Mouse (Mus musculus) testis, adult 2 months (tissue): Measurements from ENCODE around the gene Lurap1. TPM values are rescaled to one million over a fixed set of nuclear protein-coding genes. Genes with fewer than 3 reads are reported as not detected.
A peak's percentile ranks its signal among the peaks of the same experiment; 100 is the strongest.

Experiments used
- H3K27ac ChIP-seq: fragments of 200-500 bp; 2 replicates; pipeline ENCODE4 v1.5.1; 2012; ENCODE audit warnings: low read depth, low read length; ENCODE audit not compliant: control insufficient read depth, insufficient read depth
- H3K27me3 ChIP-seq: fragments of 200-500 bp; 2 replicates; pipeline ENCODE4 v1.6.1; 2012; ENCODE audit warnings: mild to moderate bottlenecking, low read length, moderate library complexity; ENCODE audit not compliant: control insufficient read depth, insufficient read depth
- H3K36me3 ChIP-seq: fragments of 200-500 bp; 2 replicates; pipeline ENCODE4 v1.6.1; 2012; ENCODE audit warnings: mild to moderate bottlenecking, low read length; ENCODE audit not compliant: control insufficient read depth, insufficient read depth
- H3K4me1 ChIP-seq: fragments of 200-500 bp; 2 replicates; pipeline ENCODE4 v1.6.1; 2012; ENCODE audit warnings: low read length; ENCODE audit not compliant: control insufficient read depth, insufficient read depth
- H3K4me3 ChIP-seq: fragments of 200-500 bp; 2 replicates; pipeline ENCODE4 v1.5.1; 2012; ENCODE audit warnings: low read depth, mild to moderate bottlenecking, low read length, moderate library complexity, mixed read lengths; ENCODE audit not compliant: control insufficient read depth
- CTCF ChIP-seq: fragments of 200-500 bp; IDR thresholded peaks from 2 replicates; pipeline ENCODE4 v1.5.1; 2012; ENCODE audit warnings: low read depth, mild to moderate bottlenecking, inconsistent platforms, low read length, moderate library complexity; ENCODE audit not compliant: control insufficient read depth, insufficient read depth, insufficient replicate concordance
- POLR2A ChIP-seq: fragments of 200-500 bp; IDR thresholded peaks from 2 replicates; pipeline ENCODE4 v1.6.1; 2012; ENCODE audit warnings: low read depth, mild to moderate bottlenecking, inconsistent platforms, low read length, moderate library complexity; ENCODE audit not compliant: control insufficient read depth
- polyA plus RNA-seq: library from polyadenylated mRNA; depleted of rRNA; stranded (reverse); fragments of >200 nt; gene quantifications from 2 replicates; pipeline ENCODE4 v1.2.3, GENCODE M21; 2012

Lurap1 gene
- polyA plus RNA-seq, 1 experiment = 30.3 TPM

- TF ChIP-seq POLR2A = no peak
- no peak for TF ChIP-seq CTCF
- Histone ChIP-seq H3K27ac (0 out of 2 replicates have a peak overlapping the region, but pooled peaks have one; percentile 43), H3K27me3 (no peaks in the 10 kb centered on the region), H3K4me1 (peaks cover 11% of the 10 kb centered on the region), H3K4me3 (peak overlapping the region; percentile 70), H3K36me3 (no peaks in the 10 kb centered on the region)
These were observed 25.4 kb upstream of the Lurap1 start for GRCm38 (mm10) chr4:116176543-116176988.

- TF ChIP-seq POLR2A (no peak), CTCF (no peak)
- H3K4me1 ChIP-seq = peaks cover 11% of the 10 kb centered on the region
- H3K36me3 ChIP-seq = no peaks in the 10 kb centered on the region
- H3K4me3 ChIP-seq = peak overlapping the region; percentile 70
- H3K27me3 ChIP-seq = no peaks in the 10 kb centered on the region
- no peak overlapping the region for H3K27ac ChIP-seq
These were observed 24.8 kb upstream of the Lurap1 start for GRCm38 (mm10) chr4:116175711-116176542.

GRCm38 (mm10) chr4:116175136-116175535, 24.0 kb upstream of the Lurap1 start:
- no peak overlapping the region for H3K27ac ChIP-seq
- TF ChIP-seq CTCF (no peak), POLR2A (no peak)
- no peaks in the 10 kb centered on the region for H3K36me3 ChIP-seq
- peak overlapping the region; percentile 80; the same call in 1 of the 2 replicates for H3K4me3 ChIP-seq
- H3K4me1 ChIP-seq = peaks cover 11% of the 10 kb centered on the region
- H3K27me3 ChIP-seq = no peaks in the 10 kb centered on the region

DNA sequence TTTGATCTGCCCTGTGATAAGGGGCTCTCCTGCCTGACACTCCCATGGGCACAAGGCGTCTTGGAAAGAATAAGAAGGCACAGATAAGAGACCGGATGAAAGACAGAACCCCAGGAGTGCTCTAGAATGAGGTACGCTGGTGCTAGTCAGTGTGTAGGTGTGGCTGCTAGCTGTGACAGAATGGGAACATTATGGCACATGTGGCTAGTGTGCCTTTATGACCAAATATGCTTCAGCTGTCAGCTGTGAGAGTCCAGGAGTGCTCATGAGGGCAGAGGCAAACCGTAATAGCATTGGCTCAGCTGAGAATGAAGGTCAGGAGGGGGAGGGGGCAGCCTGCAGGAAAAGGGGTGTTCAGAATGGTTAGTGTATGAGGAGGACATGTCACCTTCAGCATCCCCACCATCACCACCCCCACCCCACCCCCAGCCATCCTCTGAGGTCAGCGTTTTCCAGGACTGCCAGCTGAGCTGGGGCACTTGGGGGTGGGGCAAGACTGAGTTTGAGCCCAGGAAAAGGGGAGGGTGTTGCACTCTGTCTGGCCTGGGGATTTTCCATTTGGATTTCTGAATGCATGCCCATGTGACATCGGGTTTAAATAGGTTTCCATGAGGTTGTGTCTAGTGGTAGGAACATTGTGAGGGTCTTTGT, 23.5 kb upstream of the Lurap1 start:
- H3K36me3 ChIP-seq = no peaks in the 10 kb centered on the region
- TF ChIP-seq CTCF = no peak
- no peak for TF ChIP-seq POLR2A
- H3K4me1 ChIP-seq = peaks cover 11% of the 10 kb centered on the region
- H3K27ac ChIP-seq = peak overlapping the region; percentile 54; the same call in 1 of the 2 replicates
- H3K4me3 ChIP-seq = peak overlapping the region; percentile 80
- H3K27me3 ChIP-seq = no peaks in the 10 kb centered on the region

GRCm38 (mm10) chr4:116173752-116174151, 22.6 kb upstream of the Lurap1 start:
- Histone ChIP-seq H3K4me1 (peaks cover 11% of the 10 kb centered on the region), H3K4me3 (peak overlapping the region; percentile 80), H3K27me3 (no peaks in the 10 kb centered on the region), H3K36me3 (no peaks in the 10 kb centered on the region), H3K27ac (no peak overlapping the region)
- no peak for TF ChIP-seq CTCF
- no peak for TF ChIP-seq POLR2A

DNA sequence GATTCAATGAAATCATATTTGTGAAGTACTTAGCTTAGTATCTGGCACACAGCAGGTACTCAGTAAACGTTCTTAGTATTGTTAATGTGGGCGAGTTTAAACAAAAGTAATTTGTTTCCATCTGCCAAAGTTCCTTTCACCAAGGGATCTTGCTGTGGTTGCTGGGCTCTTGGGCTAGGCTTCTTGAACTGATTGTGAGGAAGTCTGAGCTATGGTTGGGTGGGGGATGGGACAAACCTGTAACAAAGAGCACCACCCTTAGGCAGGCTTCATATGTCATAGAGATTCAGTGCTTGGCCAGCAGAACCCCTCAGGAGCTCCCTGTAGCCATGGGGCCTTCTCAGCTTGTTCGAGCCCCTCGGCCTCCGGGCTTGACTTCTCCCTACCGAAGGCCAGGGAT, 21.9 kb upstream of the Lurap1 start, which contains the start of the genes 1700042G07Rik and Gm49337:
TSS of gene 1700042G07Rik (plus strand) at position 301 of the 400 bp plus-strand sequence.
TSS of gene Gm49337 (plus strand) at position 313 of the 400 bp plus-strand sequence.
- H3K27me3 ChIP-seq = no peaks in the 10 kb centered on the region
- H3K4me3 ChIP-seq = peak within 1 kb of the TSS; percentile 80
- peak within 1 kb of the TSS; percentile 54; the same call in 1 of the 2 replicates for H3K27ac ChIP-seq
- TF ChIP-seq POLR2A = peak; percentile 41; the same call in 1 of the 2 replicates
- TF ChIP-seq CTCF = no peak
- H3K4me1 ChIP-seq = peaks cover 11% of the 10 kb centered on the region
- no peaks in the 10 kb centered on the region for H3K36me3 ChIP-seq

GRCm38 (mm10) chr4:116169353-116169672, 18.2 kb upstream of the Lurap1 start:
- Histone ChIP-seq H3K27ac (no peak overlapping the region), H3K4me1 (no peaks in the 10 kb centered on the region), H3K27me3 (no peaks in the 10 kb centered on the region), H3K36me3 (no peaks in the 10 kb centered on the region), H3K4me3 (no peak overlapping the region)
- no peak for TF ChIP-seq POLR2A
- no peak for TF ChIP-seq CTCF
